Mouse (Mus musculus) right cerebral cortex, postnatal 36 days (tissue): Measurements from ENCODE around the gene Cpt1a.
A peak's percentile ranks its signal among the peaks of the same experiment; 100 is the strongest.

Source experiments
- DNase-seq, 2 experiments: peaks; one replicate each; pipeline ENCODE4 v3.0.0; 2022; ENCODE audit warnings: low spot score in 2 of 2, mixed read lengths in 1 of 2

The Cpt1a gene

DNA sequence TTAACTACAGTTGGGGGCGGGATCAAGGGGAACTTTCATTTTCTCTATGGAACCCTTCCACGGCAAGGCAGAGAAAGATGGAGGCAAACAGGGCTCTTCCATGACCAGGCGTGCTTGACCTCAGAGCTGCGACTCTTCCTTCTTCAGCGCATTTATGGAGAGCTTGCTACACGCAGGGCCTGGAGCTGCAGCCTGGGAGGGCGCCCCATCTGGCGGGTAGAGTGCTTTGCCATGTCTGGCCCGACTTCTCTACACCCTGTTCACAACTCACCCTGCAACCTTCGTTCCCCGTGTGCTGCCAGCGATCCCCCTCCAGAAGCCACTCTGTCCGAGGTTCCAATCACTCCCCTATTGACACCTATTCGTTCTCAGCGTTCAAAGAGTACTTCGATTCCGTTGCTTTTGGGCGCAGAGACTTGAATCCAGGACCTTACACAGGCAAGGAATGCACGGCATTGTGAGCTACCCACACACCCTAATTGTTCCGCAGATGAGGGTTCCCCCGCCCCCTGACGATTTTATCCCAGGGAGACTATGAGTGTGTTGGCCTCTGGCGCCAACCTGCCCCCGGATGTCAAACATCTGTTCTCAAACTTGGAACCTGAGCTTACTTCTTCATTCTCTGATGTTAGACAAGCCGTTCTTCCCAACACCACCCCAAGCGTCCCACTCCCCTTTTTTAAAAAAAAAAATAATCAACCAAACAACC, at the start of gene Cpt1a:
Gene Cpt1a, plus strand, starts transcription at position 74 of the 709 bp plus-strand sequence.
- no peak for DNase-seq

DNA sequence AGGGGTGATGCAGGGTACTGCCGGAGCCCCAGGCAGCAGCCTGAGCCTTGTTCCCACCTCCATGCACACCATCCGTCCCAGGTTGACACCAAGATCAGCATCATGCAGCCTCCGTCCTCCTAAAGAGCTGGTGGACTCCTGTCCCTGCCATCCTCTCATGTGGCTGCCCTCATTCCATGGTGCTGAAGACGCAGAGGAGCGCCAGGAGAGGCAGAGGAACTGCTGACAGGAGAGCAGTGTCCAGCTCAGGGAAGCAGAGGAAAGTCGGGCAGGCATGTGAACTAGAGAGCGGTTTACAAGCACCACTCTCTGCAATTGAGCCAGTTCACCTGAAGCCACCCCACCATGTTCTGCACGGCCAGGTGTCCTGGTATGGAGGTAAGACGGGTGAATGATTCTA, 48.8 kb upstream of the Cpt1a start:
- DNase-seq: no peak

DNA sequence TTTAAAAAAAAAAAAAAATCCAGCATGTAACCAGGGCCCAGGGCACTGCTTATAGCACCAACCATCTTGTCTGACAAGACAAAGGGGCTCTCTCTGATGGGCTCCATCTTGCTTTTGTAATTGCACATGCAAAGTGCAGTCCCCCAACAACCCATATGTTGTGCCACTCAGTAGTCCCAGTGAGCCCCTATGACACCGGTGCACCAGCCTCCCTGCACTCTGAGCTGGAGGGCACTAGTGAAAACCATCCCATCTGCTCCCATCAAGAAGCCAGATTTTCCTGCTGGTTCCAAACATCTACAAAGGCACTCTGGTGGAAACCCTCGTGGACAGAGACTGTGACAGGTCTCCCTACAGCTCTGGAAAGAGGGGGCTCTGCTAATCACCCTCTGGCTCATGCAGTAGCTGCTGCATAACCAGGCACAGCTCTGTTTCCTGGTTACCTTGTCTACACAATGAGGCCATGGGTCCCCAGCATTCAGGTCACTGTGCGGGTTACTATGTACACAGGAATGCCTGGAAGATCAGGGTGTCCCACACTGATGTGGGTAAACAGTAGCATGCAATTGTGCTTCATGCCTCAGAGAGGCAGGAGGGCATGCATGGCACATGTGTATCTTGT, 46.3 kb upstream of the Cpt1a start:
- no peak for DNase-seq

DNA sequence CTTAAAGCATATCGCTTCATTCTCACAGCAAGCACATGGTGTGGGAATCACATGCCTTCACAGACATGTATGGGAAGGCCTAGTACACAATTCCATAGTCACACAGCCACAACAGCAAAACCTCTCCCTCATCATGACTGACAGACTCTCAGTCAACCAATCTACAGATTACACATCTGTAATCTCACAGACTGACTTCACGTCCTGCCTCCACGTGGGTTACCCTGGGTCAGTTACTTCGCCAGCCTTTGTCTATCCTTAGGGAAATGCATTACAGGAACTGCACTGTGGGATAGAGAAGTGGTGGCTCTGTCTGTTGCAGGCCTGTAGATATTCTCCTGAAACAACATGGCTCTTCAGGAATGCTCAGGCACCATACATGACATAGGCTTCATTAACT, 40.2 kb upstream of the Cpt1a start:
- no peak for DNase-seq

DNA sequence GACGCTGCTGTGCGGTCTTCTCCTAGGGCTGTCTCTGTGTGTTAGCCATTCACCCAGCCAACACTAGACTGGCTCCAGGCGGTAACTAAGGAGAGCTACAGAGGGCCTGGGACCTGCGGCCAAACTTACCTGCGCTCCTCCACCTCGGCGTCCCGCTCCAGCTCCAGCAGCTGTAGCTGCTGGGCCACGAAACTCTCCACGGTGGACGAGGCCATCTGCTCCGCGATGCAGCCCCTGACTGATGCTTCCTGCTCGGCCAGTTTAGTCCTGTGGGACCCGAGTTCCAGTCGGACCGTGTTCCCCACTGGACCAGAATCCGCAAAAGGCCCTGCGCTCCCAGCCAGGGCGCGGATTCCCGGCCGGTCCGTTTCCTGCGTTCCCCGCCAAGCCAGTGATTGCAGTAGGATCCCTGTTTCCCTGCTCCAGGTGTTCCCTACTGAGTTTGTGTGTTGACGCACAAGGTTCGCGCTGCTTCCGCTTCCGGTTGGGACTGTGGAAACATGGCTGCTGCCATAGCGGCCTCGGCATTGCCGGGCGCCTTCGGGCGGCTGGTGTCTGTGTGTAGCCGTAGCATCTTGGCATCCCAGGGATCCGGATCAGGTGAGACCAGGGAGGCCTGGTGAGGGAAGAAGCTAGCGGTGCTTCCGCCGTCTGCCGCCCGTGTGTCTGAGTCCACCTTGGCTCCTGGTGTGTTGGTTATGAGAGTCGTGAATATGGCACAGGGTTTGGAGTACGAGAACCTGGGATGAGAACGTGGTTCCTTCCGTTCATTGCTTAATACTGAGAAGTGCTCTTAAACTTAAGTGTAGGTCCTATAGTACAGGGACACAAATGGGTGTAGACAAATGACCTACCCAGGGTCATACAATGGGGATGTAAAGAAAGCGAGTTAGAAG, 39.3 kb upstream of the Cpt1a start, which contains the start of the genes Mrpl21 and Ighmbp2:
Gene Mrpl21, plus strand, starts transcription at position 330 of the 896 bp plus-strand sequence.
Gene Ighmbp2, minus strand, starts transcription at position 446 of the 896 bp plus-strand sequence.
- DNase-seq: peak; percentile 86

DNA sequence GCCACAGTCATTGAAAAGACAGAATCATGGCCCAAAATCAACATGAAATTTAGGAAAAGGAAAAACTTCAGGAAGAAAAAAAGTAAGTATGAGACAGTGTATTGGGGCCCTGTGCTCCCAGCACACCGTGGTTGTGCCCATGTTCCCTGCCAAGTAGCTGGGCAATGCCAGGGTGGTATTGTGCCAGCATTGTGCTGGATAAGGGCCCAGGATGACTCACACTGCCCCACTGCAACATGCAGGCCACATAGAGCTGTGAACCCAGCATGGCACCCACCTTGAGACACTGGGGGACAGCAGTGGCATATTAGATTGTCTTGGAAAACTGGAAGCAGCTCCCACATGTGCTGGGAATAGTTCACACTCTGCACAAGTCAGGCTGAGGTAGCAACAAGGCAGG, 33.1 kb upstream of the Cpt1a start:
- DNase-seq: no peak

DNA sequence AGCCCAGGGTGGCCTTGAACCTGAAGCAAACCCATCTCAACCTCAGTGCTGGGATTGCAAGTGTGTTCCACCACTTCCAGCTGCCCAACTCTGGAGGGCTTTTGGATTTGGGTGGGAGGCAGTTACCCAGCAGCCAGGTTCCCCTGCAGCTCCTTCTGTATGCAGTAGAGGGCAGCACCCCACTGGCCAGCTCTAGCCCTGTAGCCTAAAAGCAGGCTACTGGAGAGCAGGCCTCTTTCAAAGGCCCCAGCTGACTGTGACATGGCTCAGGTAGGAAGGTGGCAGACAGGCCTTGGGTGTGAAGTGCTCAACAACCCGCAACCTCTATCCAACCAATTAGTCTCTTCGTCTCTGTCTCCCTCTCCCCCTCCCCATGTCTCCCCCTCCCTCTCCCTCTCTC, 30.1 kb upstream of the Cpt1a start:
- DNase-seq: peak in 1 of 2 experiments; percentile 41

DNA sequence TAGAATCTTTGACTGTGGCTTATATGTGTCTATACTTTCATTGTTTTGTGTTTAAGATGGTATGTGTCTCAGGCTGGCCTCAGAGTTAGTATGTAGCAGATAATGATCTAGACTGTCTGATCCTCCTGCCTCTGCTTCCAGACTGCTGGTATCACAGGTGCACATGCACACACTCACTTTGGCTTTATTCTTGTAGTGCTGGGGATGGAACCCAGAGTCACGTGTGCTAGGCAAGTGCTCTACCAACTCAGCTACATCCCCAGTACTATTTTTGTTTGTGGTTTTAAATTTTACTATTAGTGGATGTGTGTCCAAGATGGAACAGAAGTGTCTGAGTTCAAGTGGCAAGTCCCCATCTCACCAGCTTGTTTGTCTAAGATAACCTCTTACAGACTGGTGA, 29.1 kb upstream of the Cpt1a start:
- DNase-seq: no peak

DNA sequence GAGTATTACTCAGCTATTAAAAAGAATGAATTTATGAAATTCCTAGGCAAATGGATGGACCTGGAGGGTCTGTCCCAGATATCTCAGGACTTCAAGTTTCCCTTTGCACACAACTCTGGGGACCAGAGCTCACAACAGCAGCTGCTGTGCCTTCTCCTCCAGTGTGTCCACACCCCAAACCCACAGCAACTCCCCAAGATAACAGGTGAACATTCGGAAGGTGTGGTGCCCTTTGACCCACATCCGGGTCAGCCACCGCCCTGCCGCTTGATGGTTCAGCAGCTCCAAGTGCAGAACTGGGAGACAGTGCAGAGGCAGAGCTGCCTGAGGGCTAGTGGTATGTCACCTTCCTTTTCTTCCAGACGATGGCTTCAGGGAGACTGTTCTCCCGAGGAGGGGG, 26.9 kb upstream of the Cpt1a start:
- DNase-seq: no peak

DNA sequence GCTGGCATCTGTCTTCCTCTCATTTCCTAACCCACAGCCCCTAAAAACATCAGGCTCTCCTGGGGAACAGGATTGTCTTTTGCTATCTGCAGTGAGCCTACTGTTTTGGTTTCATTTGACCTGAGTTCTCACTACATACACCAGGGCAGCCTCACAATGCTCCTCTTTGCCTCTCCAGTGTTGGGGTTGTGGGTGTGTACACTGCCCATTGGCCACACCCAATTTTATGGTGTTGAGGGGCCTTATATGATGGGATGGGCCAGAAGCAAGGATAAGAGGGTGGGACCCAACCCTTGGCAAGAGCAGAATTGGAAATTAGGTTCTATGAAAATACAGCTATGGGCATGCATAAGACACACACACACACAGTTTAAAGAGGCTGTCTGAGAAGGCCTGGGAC, 25.1 kb upstream of the Cpt1a start:
- no peak for DNase-seq

DNA sequence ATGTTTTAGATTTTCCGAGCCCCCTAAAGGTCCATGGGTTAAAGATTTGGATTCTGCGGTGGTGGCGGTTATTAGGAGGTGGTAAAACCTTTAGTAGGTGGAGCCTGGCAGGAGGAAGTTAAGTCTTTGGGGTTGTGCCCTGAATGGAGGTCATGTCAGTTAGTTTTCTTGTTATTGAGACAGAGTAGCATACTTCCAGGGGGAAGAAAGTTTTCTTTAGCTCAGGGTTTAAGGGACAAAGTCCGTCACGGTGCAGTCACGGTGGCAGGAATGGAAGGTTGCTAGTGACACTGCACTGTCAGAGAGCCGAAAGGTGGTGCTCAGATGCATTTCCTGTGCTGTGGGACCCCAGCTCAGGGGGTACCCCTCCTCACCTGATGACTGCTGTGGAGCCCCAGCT, 24.4 kb upstream of the Cpt1a start:
- DNase-seq: no peak

DNA sequence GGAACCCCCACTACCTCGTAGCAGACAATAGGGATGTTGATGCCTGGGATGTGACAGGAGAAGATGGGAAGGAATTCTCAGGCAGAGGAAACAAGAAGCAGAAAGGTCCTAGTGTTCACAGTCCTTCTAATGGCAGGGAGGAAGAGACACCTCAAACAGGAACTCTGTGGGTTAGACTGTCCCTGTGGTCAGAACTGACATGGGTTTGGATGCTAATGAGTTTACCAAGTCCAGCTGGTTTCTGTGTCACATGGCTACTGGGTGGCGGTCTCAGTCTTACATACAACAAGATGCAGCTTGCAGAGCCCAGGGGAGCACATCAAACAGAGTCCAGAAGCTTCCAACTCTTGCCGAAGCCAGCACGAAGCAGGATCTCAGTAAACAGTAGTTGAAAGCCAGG, 18.1 kb upstream of the Cpt1a start:
- DNase-seq: no peak

DNA sequence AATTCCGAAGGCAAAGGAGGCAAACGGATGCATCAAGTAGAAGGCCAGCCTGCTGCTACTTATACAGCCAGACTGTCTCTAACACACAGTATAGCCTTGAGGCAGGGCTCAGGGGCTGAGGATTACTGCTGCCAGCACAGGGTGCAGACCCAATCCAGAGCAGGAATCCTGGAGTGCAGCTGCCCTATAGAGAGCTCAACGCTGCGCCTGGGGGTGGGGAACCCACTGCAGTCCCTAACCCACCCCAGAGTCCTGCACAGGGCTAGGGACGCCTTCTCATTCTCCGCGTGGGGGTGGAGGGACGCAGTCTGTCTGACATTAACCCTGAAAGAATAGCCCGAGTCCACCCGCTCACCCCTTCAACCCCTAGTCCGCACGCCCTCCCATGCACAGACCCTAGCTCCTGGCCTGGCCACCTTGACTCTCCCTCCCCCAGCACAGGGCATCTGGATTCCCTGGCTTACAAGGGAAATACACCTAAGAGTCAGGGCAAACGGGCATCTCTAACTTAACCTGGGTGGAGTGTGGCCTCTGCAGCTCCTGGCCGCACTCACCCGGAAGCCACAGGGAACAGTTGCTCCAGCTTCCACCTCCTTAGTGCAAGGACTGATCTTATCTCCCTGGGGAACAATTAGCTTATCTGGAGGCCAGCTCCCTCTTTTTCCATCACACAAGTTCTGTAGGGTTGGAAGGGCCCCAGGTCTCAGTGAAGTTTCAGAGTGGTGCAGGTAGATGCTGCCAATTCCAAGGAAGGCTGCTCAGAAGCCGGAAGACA, 14.8 kb upstream of the Cpt1a start:
- no peak for DNase-seq

DNA sequence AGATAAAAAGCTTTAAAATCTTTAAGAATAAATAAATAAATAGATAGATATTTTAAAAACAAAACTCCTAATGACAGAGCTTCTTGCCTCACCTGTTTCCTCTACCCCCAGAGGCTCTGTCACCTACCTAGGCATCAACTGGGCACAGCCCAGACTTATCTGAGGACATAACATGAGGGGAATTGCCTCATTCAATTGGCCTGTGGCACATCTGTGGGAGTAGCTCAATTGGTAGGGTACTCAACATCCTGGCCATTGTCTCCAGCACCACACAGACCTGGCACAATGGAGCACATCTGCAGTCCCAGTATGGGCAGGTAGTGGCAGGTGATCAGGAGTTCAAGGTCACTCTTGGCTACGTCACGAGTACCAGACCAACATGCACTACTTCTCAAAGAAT, 2.8 kb upstream of the Cpt1a start:
- no peak for DNase-seq

DNA sequence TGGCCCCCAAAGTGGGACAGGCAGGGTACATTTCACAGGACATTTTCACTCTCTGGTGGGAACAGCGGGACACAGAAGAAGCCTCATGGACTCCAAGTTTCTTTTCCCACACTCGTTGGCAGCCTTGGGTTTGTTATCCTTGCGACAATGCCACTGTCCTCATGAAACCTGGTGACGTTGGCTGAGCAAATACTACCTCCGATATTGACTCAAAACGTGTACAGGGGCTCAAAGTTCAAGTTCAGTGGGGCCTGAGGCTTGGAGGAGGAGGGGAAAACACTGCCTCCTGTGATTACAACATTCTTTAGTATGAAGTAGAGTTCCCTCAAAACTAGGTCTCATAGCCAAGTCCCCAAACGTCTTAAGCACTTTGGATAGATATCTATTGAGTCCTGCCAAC, 2.0 kb upstream of the Cpt1a start:
- no peak for DNase-seq

DNA sequence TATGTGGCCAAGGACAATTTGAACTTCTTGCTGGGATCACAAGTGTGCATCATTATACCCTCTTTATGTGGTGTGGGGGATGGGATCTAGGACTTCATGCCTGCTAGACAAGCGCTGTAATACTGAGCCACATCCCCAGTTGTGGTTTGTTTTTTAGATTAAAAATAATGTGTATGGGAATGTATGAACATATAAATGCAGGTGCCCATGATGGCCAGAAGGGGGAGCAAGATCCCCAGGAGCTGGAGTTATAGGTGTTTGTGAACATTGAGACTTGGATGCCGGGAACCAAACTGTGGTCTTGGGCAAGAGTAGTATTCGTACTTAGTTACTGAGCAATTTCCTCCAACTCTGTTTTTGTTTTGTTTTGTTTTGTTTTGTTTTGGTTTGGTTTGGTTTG, 1.3 kb upstream of the Cpt1a start:
- no peak for DNase-seq

DNA sequence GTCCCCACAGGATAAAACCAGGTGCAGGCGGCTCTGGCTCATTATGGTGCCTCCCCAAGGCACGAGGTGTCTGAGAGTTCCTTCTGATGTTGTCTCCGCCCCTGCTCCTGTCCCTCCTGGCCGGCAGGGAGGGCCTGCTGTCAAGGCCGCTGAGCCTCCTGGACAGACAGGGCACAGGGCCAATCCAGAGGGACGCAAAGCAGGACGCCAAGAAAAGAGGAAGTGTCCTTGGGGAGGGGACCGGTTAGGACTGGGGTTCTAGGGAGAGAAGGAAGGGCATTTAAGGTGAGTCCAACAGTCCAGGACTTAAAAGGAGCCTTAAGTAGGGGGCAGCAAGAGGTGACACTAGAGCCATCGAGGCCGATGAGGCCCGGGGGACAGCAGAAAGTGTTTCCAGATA, 517 bp upstream of the Cpt1a start:
- DNase-seq: no peak

DNA sequence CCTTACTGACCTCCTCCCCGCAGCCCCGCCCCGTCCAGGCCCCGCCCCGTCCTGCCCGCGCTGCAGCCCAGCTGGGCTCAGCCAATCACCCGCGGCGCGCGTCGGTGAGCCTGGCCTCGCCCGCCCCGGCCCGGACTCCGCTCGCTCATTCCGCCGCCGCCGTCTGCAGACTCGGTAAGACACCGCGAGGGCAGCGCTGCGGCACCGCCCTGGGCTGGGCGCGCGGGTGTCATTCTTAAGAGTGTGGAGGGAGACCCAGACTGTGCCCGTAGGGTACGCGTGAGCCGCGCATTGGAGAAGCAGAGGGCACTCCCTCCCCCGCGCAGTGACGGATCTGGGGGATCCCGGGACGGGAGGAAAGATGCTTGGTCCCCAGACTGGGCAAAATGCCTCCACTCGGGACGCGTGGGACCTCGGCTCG, 1.1 kb downstream of the Cpt1a start:
- DNase-seq: peak in 1 of 2 experiments; percentile 34

DNA sequence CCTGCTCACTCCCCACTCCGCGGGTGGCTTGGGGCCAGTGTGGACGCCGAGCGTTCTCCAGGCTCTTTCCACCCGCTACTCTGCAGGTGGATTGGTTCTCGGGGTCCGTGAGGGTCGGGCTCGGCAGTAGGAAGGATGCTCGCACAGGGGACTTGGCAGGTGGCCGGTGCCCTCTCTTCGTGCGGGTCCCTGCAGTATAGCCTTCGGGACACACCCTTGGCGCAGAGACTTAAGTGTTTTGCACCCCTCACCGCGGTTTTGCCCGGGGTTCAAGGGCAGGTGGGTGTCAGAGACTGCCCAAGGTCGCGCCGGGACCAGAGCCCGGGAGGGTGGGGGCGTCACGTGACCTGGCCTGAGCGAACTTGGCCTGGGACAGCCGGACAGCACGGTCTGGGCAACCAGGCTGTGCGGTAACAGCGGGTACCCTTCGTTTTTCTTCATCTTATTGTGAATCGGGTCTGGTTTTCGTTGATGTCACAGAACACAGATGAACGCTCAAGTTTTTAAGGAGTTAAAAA, 1.7 kb downstream of the Cpt1a start:
- no peak for DNase-seq

DNA sequence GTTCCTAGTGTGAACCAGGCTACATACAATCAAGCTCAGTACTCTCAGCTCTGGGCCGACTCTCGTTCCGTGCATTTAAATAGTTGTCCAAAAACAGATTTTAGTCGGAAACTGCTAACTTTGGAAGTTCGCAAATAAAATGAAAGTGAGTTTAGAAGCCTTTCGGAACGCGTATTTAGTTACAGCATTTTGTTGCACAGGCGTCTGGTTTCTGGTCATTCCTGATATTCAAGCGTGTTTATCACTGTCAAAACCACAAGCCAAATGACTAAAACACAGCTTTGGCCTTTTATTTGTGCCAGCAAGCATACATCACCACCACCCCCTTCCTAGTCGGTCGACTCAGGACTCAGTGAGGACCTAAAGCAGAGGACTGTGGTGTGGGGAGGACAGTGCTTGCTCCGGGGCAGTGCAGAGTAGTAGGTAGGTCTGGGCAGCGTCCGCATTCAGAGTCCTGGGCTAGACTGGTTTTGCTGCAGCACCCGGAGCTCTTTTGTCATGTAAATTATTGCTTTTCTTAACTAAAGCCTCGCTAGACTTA, 2.2 kb downstream of the Cpt1a start:
- no peak for DNase-seq
